Mouse (Mus musculus) kidney, adult 2 months (tissue): ENCODE data around the gene Lrrc51.

ENCODE experiments used
- CTCF ChIP-seq: fragments of 200-500 bp; conservative IDR thresholded peaks from 2 replicates; pipeline ENCODE4 v1.5.1; 2011; ENCODE audit warnings: low read depth, mild to moderate bottlenecking, control low read depth, low read length, moderate library complexity, mixed read lengths; ENCODE audit not compliant: insufficient read depth, insufficient read length
- POLR2A ChIP-seq: fragments of 200-500 bp; IDR thresholded peaks from one replicate; pipeline ENCODE4 v1.6.1; 2011; ENCODE audit warnings: low read depth, low read length, control low read depth

GRCm38 (mm10) chr7:101955276-101955675 lies 21.6 kb upstream of the Lrrc51 start:
- TF ChIP-seq POLR2A (no peak), CTCF (no peak)
